Mouse (Mus musculus) ES-E14 (cell line): ENCODE measurements around the gene Trp53i11. TPM values are rescaled to one million over a fixed set of nuclear protein-coding genes. Genes with fewer than 3 reads are reported as not detected.

Source experiments
- DNase-seq: peaks from one replicate; pipeline ENCODE4 v3.0.0-alpha.2; 2013; ENCODE audit warnings: low read depth, low spot score
- H3K27ac ChIP-seq: 2 replicates; pipeline ENCODE4 v1.5.1; 2012; ENCODE audit warnings: low read depth, mild to moderate bottlenecking, low read length, moderate library complexity, mixed read lengths; ENCODE audit not compliant: poor library complexity, insufficient read depth, severe bottlenecking
- H3K36me3 ChIP-seq: 2 replicates; pipeline ENCODE4 v1.6.1; 2012; ENCODE audit warnings: mild to moderate bottlenecking, low read length, moderate library complexity, mixed read lengths; ENCODE audit not compliant: control insufficient read depth, poor library complexity, insufficient read depth, severe bottlenecking
- H3K4me1 ChIP-seq, 2 experiments: fragments of 150-350 bp in 1 of 2; sonication (generic) in 1 of 2; 2 replicates each; pipeline ENCODE4 v1.6.1; 2012; ENCODE audit warnings: low read length in 2 of 2, mild to moderate bottlenecking in 1 of 2, mixed read lengths in 1 of 2; ENCODE audit not compliant: control insufficient read depth in 2 of 2, insufficient read depth in 2 of 2, poor library complexity in 1 of 2
- H3K4me3 ChIP-seq, 2 experiments: fragments of 150-350 bp in 1 of 2; sonication (generic) in 1 of 2; 2 replicates each; pipeline ENCODE4 v1.5.1; 2012; ENCODE audit warnings: low read length in 2 of 2, low read depth in 1 of 2, mild to moderate bottlenecking in 1 of 2, mixed read lengths in 1 of 2; ENCODE audit not compliant: insufficient read depth in 1 of 2, poor library complexity in 1 of 2, severe bottlenecking in 1 of 2
- H3K9ac ChIP-seq: 2 replicates; pipeline ENCODE4 v1.6.1; 2012; ENCODE audit warnings: low read depth, mild to moderate bottlenecking, low read length, mixed read lengths; ENCODE audit not compliant: poor library complexity, insufficient read depth, severe bottlenecking
- H3K9me3 ChIP-seq: fragments of 150-350 bp; sonication (generic); 2 replicates; pipeline ENCODE4 v1.6.1; 2012; ENCODE audit warnings: low read depth, mild to moderate bottlenecking, low read length; ENCODE audit not compliant: control insufficient read depth, insufficient read depth
- CHD2 ChIP-seq: IDR thresholded peaks from 2 replicates; pipeline ENCODE4 v1.6.1; 2014; ENCODE audit warnings: mild to moderate bottlenecking, low read depth, low read length, inconsistent platforms
- HCFC1 ChIP-seq: IDR thresholded peaks from 2 replicates; pipeline ENCODE4 v1.6.1; 2012; ENCODE audit warnings: low read length, inconsistent platforms, borderline replicate concordance; ENCODE audit not compliant: insufficient read depth
- MAFK ChIP-seq: IDR thresholded peaks from 2 replicates; pipeline ENCODE4 v1.6.1; 2014; ENCODE audit warnings: mild to moderate bottlenecking, low read depth, low read length, inconsistent platforms; ENCODE audit not compliant: insufficient read depth
- ZC3H11A ChIP-seq: IDR thresholded peaks from 2 replicates; pipeline ENCODE4 v1.6.1; 2012; ENCODE audit warnings: low read depth, mild to moderate bottlenecking, inconsistent platforms, low read length, borderline replicate concordance
- ZNF384 ChIP-seq: IDR thresholded peaks from 2 replicates; pipeline ENCODE4 v1.6.1; 2012; ENCODE audit warnings: low read depth, low read length, inconsistent platforms
- in situ Hi-C, 2 experiments: fragments of 600-800 bp; cut with MboI; formaldehyde crosslinking; loops; one replicate each; pipeline ENCODE4 v1.15.1; 2025; ENCODE audit warnings: low sequenced_read_pairs in 2 of 2, inconsistent platforms in 1 of 2; ENCODE audit not compliant: unreplicated experiment in 2 of 2
- total RNA-seq: library from RNA; depleted of rRNA; stranded (reverse); fragments of 300-350 nt; gene quantifications from 2 replicates; pipeline ENCODE4 v1.2.3, GENCODE M21; 2012

The Trp53i11 gene
- total RNA-seq, 1 experiment = 21.7 TPM

GRCm38 (mm10) chr2:93153833-93154232, 33.5 kb upstream of the Trp53i11 start:
- Histone ChIP-seq H3K9me3 (no peaks in the 10 kb centered on the region), H3K36me3 (no peaks in the 10 kb centered on the region), H3K4me1 (peaks cover 4 to 8% of the 10 kb centered on the region in 2 experiments; a peak in 2 of 4 replicates), H3K9ac (no peak overlapping the region), H3K4me3 (no peak overlapping the region), H3K27ac (no peak overlapping the region)
- in situ Hi-C loops = no loop called here
- TF ChIP-seq ZC3H11A = no peak
- no peak for TF ChIP-seq HCFC1
- no peak for TF ChIP-seq MAFK
- no peak for TF ChIP-seq CHD2
- no peak for TF ChIP-seq ZNF384
- no peak for DNase-seq

- no peaks in the 10 kb centered on the region for H3K36me3 ChIP-seq
- H3K4me1 ChIP-seq = peaks cover 4 to 8% of the 10 kb centered on the region in 2 experiments; a peak in 2 of 4 replicates
- H3K9me3 ChIP-seq = no peaks in the 10 kb centered on the region
- in situ Hi-C loops = no loop called here
- no peak overlapping the region for H3K9ac ChIP-seq
- no peak overlapping the region for H3K27ac ChIP-seq
- TF ChIP-seq MAFK (no peak), CHD2 (no peak)
- no peak overlapping the region for H3K4me3 ChIP-seq
- peak; percentile 22 for DNase-seq
These were observed 32.8 kb upstream of the Trp53i11 start for GRCm38 (mm10) chr2:93154486-93155032.

GRCm38 (mm10) chr2:93160467-93161035, 26.8 kb upstream of the Trp53i11 start:
- H3K4me3 ChIP-seq = no peak overlapping the region
- H3K36me3 ChIP-seq = no peaks in the 10 kb centered on the region
- H3K9me3 ChIP-seq = no peaks in the 10 kb centered on the region
- DNase-seq = no peak
- peaks cover 0 to 2% of the 10 kb centered on the region in 2 experiments; a peak in 3 of 4 replicates for H3K4me1 ChIP-seq
- H3K9ac ChIP-seq = no peak overlapping the region
- no peak overlapping the region for H3K27ac ChIP-seq
- no peak for TF ChIP-seq ZC3H11A
- no peak for TF ChIP-seq MAFK
- no peak for TF ChIP-seq ZNF384
- no peak for TF ChIP-seq HCFC1
- TF ChIP-seq CHD2 = no peak
- in situ Hi-C loops = no loop called here

GRCm38 (mm10) chr2:93161914-93162664, 25.3 kb upstream of the Trp53i11 start:
- no peak for TF ChIP-seq HCFC1
- TF ChIP-seq ZNF384 = no peak
- TF ChIP-seq ZC3H11A = no peak
- TF ChIP-seq CHD2 = no peak
- no peak for TF ChIP-seq MAFK
- in situ Hi-C loops = no loop called here
- no peak overlapping the region for H3K27ac ChIP-seq

More at GRCm38 (mm10) chr2:93161914-93162664, 25.3 kb upstream of the Trp53i11 start:
- H3K9ac ChIP-seq = no peak overlapping the region
- H3K4me1 ChIP-seq = peaks cover 0 to 2% of the 10 kb centered on the region in 2 experiments; a peak in 3 of 4 replicates
- no peaks in the 10 kb centered on the region for H3K9me3 ChIP-seq
- H3K4me3 ChIP-seq = no peak overlapping the region
- H3K36me3 ChIP-seq = no peaks in the 10 kb centered on the region
- no peak for DNase-seq
